Mouse (Mus musculus) right cerebral cortex, postnatal 4 days (tissue): Measurements from ENCODE around the gene Gm13090.
A peak's percentile ranks its signal among the peaks of the same experiment; 100 is the strongest.

Source experiments
- DNase-seq: peaks from one replicate; pipeline ENCODE4 v3.0.0-alpha.2; 2022

The Gm13090 gene

GRCm38 (mm10) chr4:151089270-151089669 is at the start of gene Gm13090:
Gene Gm13090 (plus strand): TSS chr4:151089570.
- DNase-seq: no peak

DNA sequence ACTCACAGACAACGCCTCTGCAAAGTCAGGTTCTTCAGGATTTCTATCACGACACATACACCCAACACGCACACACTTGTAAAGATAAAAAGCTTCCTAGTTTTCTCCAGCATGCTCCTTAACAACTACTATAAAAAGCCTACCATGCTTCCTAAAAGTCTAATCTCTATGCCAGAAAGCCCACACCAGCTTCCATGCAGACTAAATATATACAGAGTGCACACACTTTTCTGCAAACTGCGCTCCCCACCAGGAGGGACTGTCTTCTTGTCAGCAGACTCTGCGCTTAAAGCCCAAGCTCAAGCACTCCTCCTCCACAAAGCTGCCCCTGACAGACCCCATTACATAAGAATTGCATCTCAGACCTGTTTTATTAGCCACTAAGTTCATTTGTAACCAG is 47.9 kb upstream of the Gm13090 start:
- no peak for DNase-seq

- no peak for DNase-seq
These were observed 46.1 kb upstream of the Gm13090 start for GRCm38 (mm10) chr4:151043281-151043680.

DNA sequence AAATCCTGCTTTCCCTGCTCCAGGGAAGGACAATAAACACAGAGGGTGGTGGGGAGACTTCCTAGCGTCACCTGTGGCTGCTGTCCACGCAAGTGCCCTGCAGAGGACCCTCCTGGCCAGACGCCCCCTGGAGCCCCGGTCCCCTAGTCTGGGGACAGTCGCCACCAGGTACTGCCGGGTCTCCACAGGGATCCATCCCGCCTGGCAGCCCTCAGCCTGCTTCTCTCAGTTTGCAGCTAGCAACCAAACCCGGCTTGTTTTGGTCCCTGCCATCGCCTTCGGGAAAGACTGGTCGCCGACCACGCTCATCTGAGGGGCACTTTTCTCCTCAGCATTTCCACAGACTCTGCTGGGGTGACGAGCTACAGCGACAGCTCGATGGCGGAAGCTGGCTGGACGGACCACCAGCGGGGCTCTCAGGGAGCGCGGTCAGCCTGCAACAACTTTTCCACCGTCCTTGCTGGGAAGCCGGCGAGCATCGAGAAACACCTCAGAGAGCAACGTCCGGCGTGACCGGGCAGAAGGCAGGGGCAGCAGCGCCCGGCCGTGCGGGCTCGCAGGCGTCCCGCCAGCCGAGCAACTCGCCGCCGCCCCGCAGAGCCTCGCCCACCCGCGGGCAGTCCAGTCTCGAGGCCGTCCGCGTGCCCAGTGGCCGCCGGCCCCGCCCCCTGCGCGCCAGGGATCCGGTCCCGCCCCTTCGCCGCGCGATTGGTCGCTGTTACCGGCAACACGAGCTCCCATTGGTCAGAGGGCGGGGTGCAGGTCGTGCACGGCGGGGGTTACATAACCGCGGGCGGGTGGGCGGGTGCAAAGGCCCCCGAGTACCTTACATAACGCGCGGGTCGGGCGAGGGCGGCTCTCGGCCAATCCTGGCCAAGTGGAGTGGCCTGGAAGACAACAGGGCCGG is 45.1 kb upstream of the Gm13090 start, which contains the start of gene Per3:
Gene Per3 (minus strand): TSS at position 629 of the 907 bp plus-strand sequence.
- DNase-seq: peak; percentile 95

DNA sequence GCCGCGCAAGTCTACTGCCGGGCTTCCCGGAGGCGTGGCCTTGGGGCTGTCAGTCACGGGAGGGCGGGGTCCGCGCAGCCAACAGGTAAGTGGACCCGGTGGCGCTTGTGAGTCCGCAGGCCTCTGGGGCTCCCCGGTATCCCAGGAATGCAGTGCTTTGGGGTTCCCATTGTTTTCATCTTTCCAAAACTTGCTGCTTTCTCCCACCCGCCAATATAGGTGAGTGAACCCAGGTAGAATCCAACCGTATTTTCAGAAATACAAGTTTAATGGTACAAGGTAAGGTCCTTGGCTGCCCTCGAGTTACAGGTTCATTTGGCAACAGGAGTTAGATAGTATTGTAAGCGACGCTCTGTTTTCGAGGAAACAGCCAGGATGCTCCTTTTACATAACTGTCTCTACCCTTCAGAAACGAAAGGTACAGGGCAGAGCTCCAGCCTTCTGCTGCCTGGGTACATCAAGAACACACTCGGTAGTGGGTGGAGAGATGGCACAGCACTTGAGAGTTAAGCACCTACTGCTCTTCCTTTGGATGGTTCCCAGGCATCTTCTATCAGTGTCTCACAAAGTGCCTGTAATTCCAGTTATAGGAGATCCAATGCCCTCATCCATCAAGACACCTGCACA is 44.3 kb upstream of the Gm13090 start:
- DNase-seq: no peak

- DNase-seq: no peak
These were observed 42.8 kb upstream of the Gm13090 start for GRCm38 (mm10) chr4:151046524-151046923.

DNA sequence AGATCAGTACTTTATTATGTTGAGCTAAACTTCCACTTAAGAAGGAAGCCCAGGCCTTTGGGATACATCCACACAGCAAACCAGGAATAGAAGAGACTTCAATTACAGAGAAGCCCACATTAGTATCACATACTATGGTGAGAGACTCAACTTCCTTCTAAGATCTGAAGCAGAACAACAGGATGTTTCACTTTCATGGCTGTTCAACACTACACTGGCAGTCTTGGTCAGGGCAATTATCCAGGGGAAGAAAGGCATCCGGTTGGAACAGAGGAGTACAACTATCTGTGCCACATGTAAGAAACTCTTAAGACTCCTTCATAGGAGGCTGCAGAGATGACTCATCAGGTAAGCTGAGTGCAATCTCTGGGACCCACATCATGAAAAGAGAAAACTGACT is 38.2 kb upstream of the Gm13090 start:
- no peak for DNase-seq

GRCm38 (mm10) chr4:151057347-151058321 is 31.7 kb upstream of the Gm13090 start, which contains the start of gene Vamp3:
Gene Vamp3 (minus strand): TSS chr4:151057963.
- DNase-seq: peak; percentile 99

DNA sequence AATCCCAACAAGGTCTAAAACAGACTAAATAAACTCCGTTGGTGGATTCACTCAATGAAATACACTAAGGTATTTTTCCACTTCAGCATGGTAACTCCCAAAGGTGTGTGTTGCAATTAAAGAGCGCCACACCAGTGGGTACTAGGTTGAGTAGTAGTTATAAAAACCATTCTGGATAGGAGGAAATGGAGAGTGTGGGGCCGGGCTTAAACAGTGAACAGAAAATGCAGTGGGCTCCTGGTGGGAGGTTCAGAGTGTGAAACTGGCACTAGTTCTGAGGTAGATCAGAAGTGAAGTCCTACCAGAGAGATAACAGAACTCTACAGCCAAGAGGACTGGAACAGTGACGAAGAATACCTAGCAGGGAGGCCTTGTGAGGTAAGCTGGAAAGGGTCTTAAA is 30.7 kb upstream of the Gm13090 start:
- DNase-seq: no peak

DNA sequence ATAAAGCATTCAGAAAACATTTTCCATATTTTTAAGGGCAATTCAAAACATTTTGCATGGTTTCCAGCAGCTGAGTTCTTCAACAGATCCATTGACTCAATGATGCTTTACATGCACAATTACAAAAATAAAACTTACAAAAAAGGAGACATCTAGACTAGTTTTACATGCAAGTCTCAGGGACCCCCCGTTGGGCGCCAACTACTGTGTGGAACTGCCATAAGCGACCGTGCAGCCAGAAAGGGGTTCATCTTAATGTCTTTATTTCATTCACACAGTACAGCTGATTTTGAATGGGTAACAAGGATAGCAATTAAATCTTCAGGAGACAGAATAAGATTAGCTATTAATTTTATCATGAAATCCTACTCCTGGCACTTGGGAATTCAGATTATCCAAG is 29.8 kb upstream of the Gm13090 start:
- no peak for DNase-seq

GRCm38 (mm10) chr4:151068751-151069150 is 20.6 kb upstream of the Gm13090 start:
- DNase-seq: no peak

GRCm38 (mm10) chr4:151070962-151071361 is 18.4 kb upstream of the Gm13090 start:
- DNase-seq: no peak

GRCm38 (mm10) chr4:151073108-151073744 is 16.1 kb upstream of the Gm13090 start:
- peak; percentile 73 for DNase-seq

- no peak for DNase-seq
These were observed 14.6 kb upstream of the Gm13090 start for GRCm38 (mm10) chr4:151074817-151075216.

GRCm38 (mm10) chr4:151081355-151081754 is 8.0 kb upstream of the Gm13090 start:
- no peak for DNase-seq

GRCm38 (mm10) chr4:151081977-151082376 is 7.4 kb upstream of the Gm13090 start:
- DNase-seq: no peak

GRCm38 (mm10) chr4:151083027-151083426 is 6.3 kb upstream of the Gm13090 start:
- no peak for DNase-seq

- no peak for DNase-seq
These were observed 2.0 kb upstream of the Gm13090 start for GRCm38 (mm10) chr4:151087358-151087757.

DNA sequence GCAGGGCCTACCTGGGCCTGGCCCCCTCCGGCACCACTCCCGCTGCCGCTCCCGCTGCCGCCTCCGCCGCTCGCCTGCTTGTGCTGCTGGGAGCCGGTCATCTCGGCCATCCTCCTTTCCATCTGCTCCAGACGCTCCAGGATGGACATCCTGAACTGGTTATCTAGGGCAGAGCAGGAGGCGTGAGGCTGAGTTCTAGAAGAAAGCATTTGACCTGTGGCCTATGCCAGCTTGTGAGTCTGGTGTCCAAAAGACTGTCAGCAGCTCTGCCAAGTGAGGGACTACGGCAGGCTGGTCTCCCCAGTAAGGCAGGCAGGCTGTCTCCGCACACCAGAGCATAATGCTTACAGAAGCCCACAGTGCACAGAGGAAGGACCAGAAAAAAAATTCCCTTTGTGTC is 551 bp upstream of the Gm13090 start:
- no peak for DNase-seq

GRCm38 (mm10) chr4:151095207-151095606 is 5.8 kb downstream of the Gm13090 start:
- peak; percentile 64 for DNase-seq

GRCm38 (mm10) chr4:151096334-151097103 is 7.1 kb downstream of the Gm13090 start:
- DNase-seq: no peak

GRCm38 (mm10) chr4:151097104-151097438 is 7.7 kb downstream of the Gm13090 start:
- no peak for DNase-seq
